Mouse (Mus musculus) spleen, adult 18-20 months (tissue): Measurements from ENCODE around the gene Ccnd3.
A peak's percentile ranks its signal among the peaks of the same experiment; 100 is the strongest.
"Not testable (repeated sequence)": the region's sequence is repeated elsewhere in the genome, so short reads cannot be mapped to it uniquely, and the experiment has no call there.

Experiments used
- DNase-seq, 2 experiments: peaks; one replicate each; pipeline ENCODE4 v3.0.0; 2022; ENCODE audit warnings: mixed read lengths in 2 of 2

The Ccnd3 gene

GRCm38 (mm10) chr17:47596839-47597164 lies 92.0 kb downstream of the Ccnd3 start:
- DNase-seq: no peak

- no peak for DNase-seq
Observed at GRCm38 (mm10) chr17:47597261-47597660, 92.4 kb downstream of the Ccnd3 start.

GRCm38 (mm10) chr17:47597838-47598579 lies 93.2 kb downstream of the Ccnd3 start:
- DNase-seq: no peak

GRCm38 (mm10) chr17:47598580-47599304 lies 93.9 kb downstream of the Ccnd3 start:
- not testable (repeated sequence) for DNase-seq

- DNase-seq: no peak
Observed at GRCm38 (mm10) chr17:47599511-47600297, 94.9 kb downstream of the Ccnd3 start.

GRCm38 (mm10) chr17:47600601-47601388 lies 95.9 kb downstream of the Ccnd3 start:
- no peak for DNase-seq

- DNase-seq: no peak
Observed at GRCm38 (mm10) chr17:47601389-47601755, 96.5 kb downstream of the Ccnd3 start.

- no peak for DNase-seq
Observed at GRCm38 (mm10) chr17:47602289-47602688, 97.4 kb downstream of the Ccnd3 start.

- DNase-seq: no peak
Observed at GRCm38 (mm10) chr17:47606220-47606619, 101.4 kb downstream of the Ccnd3 start.

- DNase-seq: no peak
Observed at GRCm38 (mm10) chr17:47609182-47609581, 104.3 kb downstream of the Ccnd3 start.

- DNase-seq: peak; percentile 91 to 95
Observed at GRCm38 (mm10) chr17:47610849-47611660, 106.2 kb downstream of the Ccnd3 start, which contains the start of the genes Bysl, Med20 and Gm20517. TSS of gene Bysl (minus strand) at chr17:47611492. TSS of gene Med20 (plus strand) at chr17:47611582. TSS of gene Gm20517 (plus strand) at chr17:47611589.

- DNase-seq: no peak
Observed at GRCm38 (mm10) chr17:47611661-47611982, 106.8 kb downstream of the Ccnd3 start.

GRCm38 (mm10) chr17:47614018-47614417 lies 109.2 kb downstream of the Ccnd3 start:
- no peak for DNase-seq

GRCm38 (mm10) chr17:47616119-47616518 lies 111.3 kb downstream of the Ccnd3 start:
- DNase-seq: no peak

GRCm38 (mm10) chr17:47616652-47617051 lies 111.8 kb downstream of the Ccnd3 start:
- DNase-seq: no peak

GRCm38 (mm10) chr17:47617605-47618307 lies 112.9 kb downstream of the Ccnd3 start:
- no peak for DNase-seq

- DNase-seq: no peak
Observed at GRCm38 (mm10) chr17:47618556-47619311, 113.9 kb downstream of the Ccnd3 start.

GRCm38 (mm10) chr17:47622912-47623554 lies 118.2 kb downstream of the Ccnd3 start:
- DNase-seq: no peak

GRCm38 (mm10) chr17:47624572-47624971 lies 119.7 kb downstream of the Ccnd3 start:
- DNase-seq: not testable (repeated sequence)

- DNase-seq: no peak
Observed at GRCm38 (mm10) chr17:47625088-47625487, 120.2 kb downstream of the Ccnd3 start.
